Mouse (Mus musculus) mouse trophoblast stem cell (cell line): ENCODE data around the gene Inhbc.

Source experiments
- in situ Hi-C, 2 experiments: fragments of 300-500 bp; cut with MseI, MboI; formaldehyde crosslinking; loops; 2 replicates in 1 of 2; 3 replicates in 1 of 2; pipeline ENCODE4 v1.15.1; 2025

The Inhbc gene

DNA sequence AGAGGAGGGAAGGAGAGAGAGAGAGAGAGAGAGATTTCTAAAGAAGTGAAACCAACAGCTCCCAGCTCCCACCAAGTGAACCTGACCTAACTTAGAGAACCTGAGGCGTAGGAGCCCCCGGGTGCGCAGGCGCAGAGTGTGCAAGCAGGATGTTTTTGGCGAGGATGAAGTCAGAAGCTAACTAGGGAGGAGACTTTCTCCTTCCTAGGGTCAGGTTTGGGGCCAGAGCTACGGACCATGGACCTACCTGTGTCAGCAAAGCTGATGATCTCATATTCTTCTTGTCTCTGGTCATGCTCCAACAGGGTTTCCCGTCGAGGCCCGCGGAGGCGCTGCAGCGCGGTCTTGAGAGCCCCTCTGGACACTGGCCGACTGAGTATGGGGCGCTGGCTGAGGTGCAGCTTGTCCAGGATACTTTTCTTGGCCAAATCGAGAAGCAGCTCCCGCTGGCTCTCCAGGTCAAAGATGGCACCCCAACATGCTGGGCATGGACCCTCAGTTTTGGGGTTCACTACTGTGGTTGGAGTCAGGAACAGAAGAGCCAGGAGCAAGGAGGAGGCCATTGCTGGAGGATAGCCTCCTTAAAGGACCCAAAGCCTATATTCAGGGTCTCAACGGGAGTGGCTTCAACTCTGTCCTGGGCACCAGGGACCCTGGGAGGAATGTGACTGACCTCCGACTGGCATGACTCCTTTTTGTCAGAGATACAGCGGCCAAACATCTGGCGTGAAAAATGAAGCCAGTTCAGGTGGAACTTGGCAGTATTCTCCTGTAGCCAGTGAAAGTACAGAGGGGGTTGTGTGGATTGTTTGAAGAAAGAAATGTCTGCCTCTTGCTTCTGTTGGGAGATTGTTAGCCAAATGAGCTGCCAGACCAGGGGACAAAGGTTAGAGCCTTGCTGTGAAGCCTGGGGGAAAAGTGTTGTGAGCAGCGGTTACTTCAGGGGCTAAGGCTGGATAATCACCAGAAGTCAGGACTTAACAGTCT is at the start of gene Inhbc:
Gene Inhbc (minus strand): TSS at position 598 of the 987 bp plus-strand sequence.
- in situ Hi-C loops: no loop called here

DNA sequence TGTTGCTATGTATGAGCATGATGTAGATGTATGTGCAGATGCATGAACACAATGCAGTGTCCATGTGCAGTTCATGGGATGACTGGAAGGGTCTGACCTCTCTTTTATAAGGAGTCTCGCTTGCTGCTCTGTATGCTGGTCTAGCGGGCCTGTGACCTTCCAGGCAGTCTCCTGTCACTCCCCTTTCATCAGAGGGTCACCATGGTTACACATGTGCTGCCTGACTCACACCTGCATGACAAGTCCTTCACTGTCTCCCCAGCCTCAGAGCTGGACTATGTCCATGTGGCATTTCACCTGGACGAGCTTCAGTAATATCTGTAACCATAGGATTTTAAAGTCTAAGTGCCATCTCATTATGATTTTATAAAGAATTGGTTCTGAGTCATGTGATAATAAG is 43.9 kb upstream of the Inhbc start:
- in situ Hi-C loops: no loop called here

- in situ Hi-C loops: no loop called here
These were observed 43.4 kb upstream of the Inhbc start for GRCm38 (mm10) chr10:127413585-127413984.

DNA sequence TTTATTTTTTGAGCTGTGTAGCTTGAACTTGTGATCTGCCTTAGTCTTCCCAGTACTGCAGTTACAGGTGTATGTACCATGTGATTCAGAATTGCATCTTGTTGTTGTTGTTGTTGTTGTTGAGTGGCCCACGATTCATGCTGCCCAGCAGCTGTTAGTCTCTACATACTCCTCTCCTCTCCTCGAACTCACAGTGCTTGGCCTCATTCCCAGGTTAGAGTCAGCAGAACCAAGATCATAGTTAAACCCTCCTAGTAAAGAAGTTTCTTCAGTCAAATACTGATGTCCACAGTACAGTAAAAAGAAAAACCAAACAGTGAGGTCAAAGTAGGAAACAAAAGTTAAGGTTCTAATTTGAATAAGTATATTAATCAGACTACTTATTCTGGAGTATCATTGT is 42.5 kb upstream of the Inhbc start:
- in situ Hi-C loops: no loop called here

GRCm38 (mm10) chr10:127412101-127412500 is 41.9 kb upstream of the Inhbc start:
- in situ Hi-C loops: no loop called here

- in situ Hi-C loops: no loop called here
These were observed 37.2 kb upstream of the Inhbc start for GRCm38 (mm10) chr10:127407391-127407790.

- in situ Hi-C loops: no loop called here
These were observed 34.5 kb upstream of the Inhbc start for GRCm38 (mm10) chr10:127404701-127405100.

- in situ Hi-C loops: no loop called here
These were observed 21.5 kb upstream of the Inhbc start for GRCm38 (mm10) chr10:127391774-127392173.

- in situ Hi-C loops: no loop called here
These were observed 11.5 kb upstream of the Inhbc start for GRCm38 (mm10) chr10:127381743-127382134.

- in situ Hi-C loops: no loop called here
These were observed 10.8 kb upstream of the Inhbc start for GRCm38 (mm10) chr10:127380767-127381742.

- in situ Hi-C loops: no loop called here
These were observed 10.0 kb upstream of the Inhbc start, which contains the start of gene R3hdm2 for GRCm38 (mm10) chr10:127380251-127380691. TSS of gene R3hdm2 (plus strand) at chr10:127380327.

DNA sequence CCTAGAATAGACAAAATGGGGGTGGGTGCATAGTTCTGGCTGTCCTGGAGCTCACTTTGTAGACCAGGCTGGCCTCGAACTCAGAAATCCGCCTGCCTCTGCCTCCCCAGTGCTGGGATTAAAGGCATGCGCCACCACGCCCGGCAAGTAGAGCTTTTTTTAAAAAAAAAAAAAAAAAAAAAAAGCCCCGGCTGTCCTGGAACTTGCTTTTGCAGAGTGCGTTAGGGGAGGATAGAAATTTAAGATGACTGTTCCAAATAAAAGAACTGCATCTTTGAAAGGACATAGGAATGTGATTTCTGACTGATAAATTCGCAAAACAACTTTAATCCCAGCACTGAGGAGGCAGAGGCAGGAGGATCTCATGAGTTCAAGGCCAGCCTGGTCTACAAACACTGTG is 9.4 kb upstream of the Inhbc start:
- in situ Hi-C loops: no loop called here

GRCm38 (mm10) chr10:127377700-127378099 is 7.5 kb upstream of the Inhbc start:
- in situ Hi-C loops: no loop called here

GRCm38 (mm10) chr10:127371023-127371422 is 792 bp upstream of the Inhbc start:
- in situ Hi-C loops: no loop called here

GRCm38 (mm10) chr10:127368273-127368672 is 2.0 kb downstream of the Inhbc start:
- in situ Hi-C loops: no loop called here

GRCm38 (mm10) chr10:127367116-127367515 is 3.1 kb downstream of the Inhbc start:
- in situ Hi-C loops: no loop called here

- in situ Hi-C loops: no loop called here
These were observed 9.5 kb downstream of the Inhbc start for GRCm38 (mm10) chr10:127360714-127361113.

- in situ Hi-C loops: no loop called here
These were observed 14.9 kb downstream of the Inhbc start for GRCm38 (mm10) chr10:127355336-127355735.

DNA sequence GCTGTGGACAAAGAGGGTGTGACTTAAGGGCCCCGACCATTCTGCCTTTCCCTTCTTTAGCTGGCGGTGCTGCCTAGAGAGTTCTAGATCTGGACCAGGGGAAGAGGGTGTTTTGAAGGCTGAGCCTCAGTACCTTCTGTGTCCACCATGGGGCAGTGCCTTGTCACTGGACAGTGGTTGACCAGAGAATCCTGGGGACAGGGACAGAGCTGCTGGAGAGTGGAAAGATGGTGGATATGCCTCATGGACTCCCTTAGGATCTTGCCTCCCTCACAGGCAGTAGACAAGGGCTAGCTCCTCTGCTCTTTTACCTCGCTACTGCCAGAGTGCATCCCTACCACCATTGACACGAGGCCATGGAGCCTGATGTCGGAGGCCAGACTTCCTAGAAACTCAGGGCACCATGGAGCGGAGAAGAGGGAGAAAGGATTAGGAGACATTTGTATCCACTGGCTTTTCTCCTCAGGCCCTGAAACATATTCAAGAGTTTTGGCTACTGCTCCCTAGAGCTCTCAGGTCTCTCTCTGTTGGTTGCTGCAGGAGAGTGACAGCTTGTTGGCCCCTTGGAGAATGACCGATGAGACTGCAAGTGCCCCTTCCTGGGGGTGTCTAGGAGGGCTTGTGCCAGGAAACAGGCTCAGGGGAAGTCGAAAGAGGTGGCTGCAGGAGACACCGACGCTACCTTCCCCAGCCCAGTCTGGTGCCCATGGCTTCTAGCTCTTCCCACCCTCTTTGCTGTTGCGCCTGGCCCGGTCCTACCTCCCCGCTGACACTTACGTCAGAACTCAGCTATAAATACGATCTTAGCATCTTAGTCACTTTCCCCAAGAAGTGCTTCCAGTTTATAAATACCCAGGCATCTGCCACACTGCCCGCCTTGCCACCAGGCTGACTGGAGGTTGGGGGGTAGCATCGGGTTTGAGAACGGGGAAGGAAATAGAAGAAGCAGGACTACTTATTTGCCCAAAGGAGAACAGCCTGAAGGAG is 16.0 kb downstream of the Inhbc start, which contains the start of gene Inhbe:
Gene Inhbe (minus strand): TSS at position 503 of the 987 bp plus-strand sequence.
- in situ Hi-C loops: no loop called here

- in situ Hi-C loops: no loop called here
These were observed 17.5 kb downstream of the Inhbc start for GRCm38 (mm10) chr10:127352766-127353165.

GRCm38 (mm10) chr10:127352187-127352586 is 18.0 kb downstream of the Inhbc start:
- in situ Hi-C loops: no loop called here
